Mouse (Mus musculus) megakaryocyte, embryonic 14.5 days (primary cell): ENCODE data around the gene Trabd2b.

Source experiments
- FLI1 ChIP-seq: IDR thresholded peaks from 2 replicates; pipeline ENCODE4 v1.6.1; 2012; ENCODE audit warnings: low read length, inconsistent platforms, mixed read lengths
- GATA1 ChIP-seq: IDR thresholded peaks from 3 replicates; pipeline ENCODE4 v1.6.1; 2012; ENCODE audit warnings: mixed read lengths, low read length, inconsistent platforms, borderline replicate concordance

GRCm38 (mm10) chr4:114369591-114369990, 36.9 kb upstream of the Trabd2b start:
- TF ChIP-seq GATA1 = no peak
- TF ChIP-seq FLI1 = no peak
